Comparison of ENCODE assay signal across 21 mouse cellular contexts in the genomic region with DNA sequence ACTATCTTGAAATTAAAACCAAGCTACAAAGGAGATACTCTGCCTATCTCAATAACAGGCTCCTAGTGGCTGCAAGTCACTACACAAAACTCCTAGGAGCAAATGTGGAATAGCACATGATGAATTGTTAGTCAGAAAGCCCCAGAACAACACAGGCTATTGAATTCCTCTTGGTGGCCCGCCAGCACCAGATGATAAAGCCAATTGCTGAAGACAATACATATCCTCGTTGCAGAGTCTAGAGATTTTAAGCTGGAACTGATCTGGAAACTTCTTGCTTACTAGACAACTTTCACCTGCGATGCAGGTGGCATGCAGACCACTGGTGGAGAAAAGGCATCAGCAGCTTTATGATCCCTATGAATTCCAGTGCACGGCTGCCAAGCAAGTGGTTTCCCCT.
A peak's percentile ranks its signal among the peaks of the same experiment; 100 is the strongest.
DNase-seq lines count a peak whose midpoint lies in the region; ATAC-seq and TF ChIP-seq lines count a peak whose summit lies in the region.
"Had no signal": no experiment of that assay in that cellular context is flagged by ENCODE, and none has a peak within 500 bp of the region (broad histone marks: within the 10 kb centered on the region; RNA-seq: fewer than 3 reads in every experiment).

No protein-coding gene starts in this region.

- no peak overlapping the region for H3K9ac ChIP-seq in heart, adult 2 months (ENCODE audit: low read depth, low read length)
- H3K9ac ChIP-seq in kidney, embryonic 14.5 days (ENCODE audit: low read depth, low read length) = no peak overlapping the region
- H3K9ac ChIP-seq: forebrain, embryonic 12.5 days; midbrain, embryonic 13.5 days had no signal

- H3K79me2 ChIP-seq in heart, adult 2 months (replicated peaks; ENCODE audit: control insufficient read depth, insufficient read depth, low read length) = no peaks in the 10 kb centered on the region

- H3K27me3 ChIP-seq in heart, adult 2 months (ENCODE audit: control insufficient read depth, insufficient read depth, low read length) = no peaks in the 10 kb centered on the region
- H3K27me3 ChIP-seq in kidney, embryonic 14.5 days (ENCODE audit: control insufficient read depth, insufficient read depth, low read length) = no peaks in the 10 kb centered on the region
- H3K27me3 ChIP-seq: forebrain, embryonic 12.5 days; midbrain, embryonic 13.5 days; Patski had no signal

- H3K27ac ChIP-seq in heart, adult 2 months = no peak overlapping the region
- H3K27ac ChIP-seq in kidney, embryonic 14.5 days (ENCODE audit: low read depth, low read length) = no peak overlapping the region
- H3K27ac ChIP-seq: embryonic facial prominence, embryonic 10.5 days; forebrain, embryonic 12.5 days; heart, embryonic 10.5 days; midbrain, embryonic 13.5 days had no signal

- no peaks in the 10 kb centered on the region for H3K36me3 ChIP-seq in heart, adult 2 months (ENCODE audit: control insufficient read depth, insufficient read depth, low read length)
- H3K36me3 ChIP-seq in kidney, embryonic 14.5 days (ENCODE audit: control insufficient read depth, insufficient read depth, low read length) = no peaks in the 10 kb centered on the region
- H3K36me3 ChIP-seq: embryonic facial prominence, embryonic 10.5 days; forebrain, embryonic 12.5 days; heart, embryonic 10.5 days; midbrain, embryonic 13.5 days had no signal

- no peak for TF ChIP-seq CTCF in heart, adult 2 months (IDR thresholded peaks at IDR 0.05)

- ATAC-seq in kidney, embryonic 14.5 days (ENCODE audit: low FRiP score, low TSS enrichment) = no peak
- ATAC-seq: midbrain, embryonic 13.5 days; Patski had no signal

- no peaks in the 10 kb centered on the region for H3K9me3 ChIP-seq in kidney, embryonic 14.5 days (ENCODE audit: control insufficient read depth, low read length)
- H3K9me3 ChIP-seq: embryonic facial prominence, embryonic 10.5 days; heart, embryonic 10.5 days had no signal

- H3K4me1 ChIP-seq in heart, adult 2 months (ENCODE audit: control insufficient read depth, insufficient read depth, low read length) = no peaks in the 10 kb centered on the region
- H3K4me1 ChIP-seq in kidney, embryonic 14.5 days (ENCODE audit: control insufficient read depth, insufficient read depth, low read length) = no peaks in the 10 kb centered on the region
- H3K4me1 ChIP-seq: embryonic facial prominence, embryonic 10.5 days; forebrain, embryonic 12.5 days; heart, embryonic 10.5 days; midbrain, embryonic 13.5 days had no signal

- no peak for TF ChIP-seq POLR2A in heart, adult 2 months (IDR thresholded peaks at IDR 0.05; ENCODE audit: insufficient read depth, low read depth, low read length)

- no peak overlapping the region for H3K4me2 ChIP-seq in kidney, embryonic 14.5 days (replicated peaks; ENCODE audit: low read depth, low read length)
- H3K4me2 ChIP-seq: forebrain, embryonic 12.5 days; liver, embryonic 11.5 days; midbrain, embryonic 13.5 days had no signal

- peak; percentile 8 for DNase-seq in heart, postnatal 4 days
- no peak for DNase-seq in heart, adult 2 months
- DNase-seq in left cerebral cortex, adult 8-10 months (ENCODE audit: low spot score in 2 of 2) = peak; percentile 3 to 13
- no peak for DNase-seq in left cerebral cortex, postnatal 36 days (ENCODE audit: low spot score in 2 of 2)
- peak; percentile 56 for DNase-seq in layer of hippocampus, adult 9-11 months
- DNase-seq in neural tube, embryonic 10.5 days (ENCODE audit: extremely low spot score, low spot score) = no peak
- DNase-seq: adrenal gland, adult 8-10 months; cerebellum, adult 11 months; gastrocnemius, postnatal 10 days; kidney, adult 2 months; kidney, postnatal 14 days; lung, adult 18-20 months; lung, postnatal 14 days; spleen, adult 18-20 months had no signal

- 69% methylated on average over 4 of the region's 4 CpGs for WGBS in heart, adult 2 months
- whole genome bisulfite sequencing in kidney, embryonic 14.5 days = 63% methylated on average over 4 of the region's 4 CpGs

- intact Hi-C loops in heart, adult 2 months (cut with DNase I) = no loop called here
- intact Hi-C loops in left cerebral cortex, postnatal 36 days (cut with DNase I) = no loop called here

- no peak overlapping the region for H3K4me3 ChIP-seq in heart, adult 2 months
- no peak overlapping the region for H3K4me3 ChIP-seq in kidney, embryonic 14.5 days (ENCODE audit: low read length)
- H3K4me3 ChIP-seq: embryonic facial prominence, embryonic 10.5 days; forebrain, embryonic 12.5 days; heart, embryonic 10.5 days; midbrain, embryonic 13.5 days had no signal

- no peak for TF ChIP-seq EP300 in heart, adult 2 months (IDR thresholded peaks at IDR 0.05; ENCODE audit: insufficient read depth, low read depth, low read length)

Comparison
In these comparisons a context has a peak if more than half of its experiments do, and no peak if none do; other contexts are left out.
1. DNase-seq: peak in heart, postnatal 4 days (single experiment), left cerebral cortex, adult 8-10 months (2 of 2) and layer of hippocampus, adult 9-11 months (single experiment); none in heart, adult 2 months (0 of 2), left cerebral cortex, postnatal 36 days (0 of 2) and neural tube, embryonic 10.5 days (single experiment).